Comparison of ENCODE assay signal across 10 mouse cellular contexts in genomic region chr2:167376160-167376564, GRCm38 (mm10). TPM values are rescaled to one million over a fixed set of nuclear protein-coding genes. Genes with fewer than 3 reads are reported as not detected.
DNase-seq lines count a peak whose midpoint lies in the region; ATAC-seq and TF ChIP-seq lines count a peak whose summit lies in the region.
"Had no signal": no experiment of that assay in that cellular context is flagged by ENCODE, and none has a peak within 500 bp of the region (broad histone marks: within the 10 kb centered on the region; RNA-seq: fewer than 3 reads in every experiment).

No protein-coding gene starts in this region.

- peak; percentile 15 for DNase-seq in hindbrain, embryonic 11.5 days (ENCODE audit: low spot score)
- DNase-seq in ES-E14 (ENCODE audit: low read depth, low spot score), result no peak
- DNase-seq in gastrocnemius, postnatal 4 days (ENCODE audit: low spot score in 2 of 2), result peak; percentile 28 to 53
- peak; percentile 70 for DNase-seq in lung, postnatal 36 days
- DNase-seq in thymus, postnatal 25 days, result no peak
- no peak for DNase-seq in urinary bladder, adult 2 months (ENCODE audit: low spot score)
- DNase-seq: liver, embryonic 13.5 days had no signal

- 83% methylated on average over 8 of the region's 8 CpGs for WGBS in hindbrain, embryonic 11.5 days
- 74% methylated on average over 8 of the region's 8 CpGs for WGBS in hindbrain, embryonic 16.5 days
- WGBS in forebrain, embryonic 13.5 days, result 85% methylated on average over 8 of the region's 8 CpGs

- H3K9ac ChIP-seq in hindbrain, embryonic 11.5 days (ENCODE audit: low read depth, low read length), result no peak overlapping the region
- no peak overlapping the region for H3K9ac ChIP-seq in hindbrain, embryonic 16.5 days (ENCODE audit: low read depth, low read length)
- peak overlapping the region; percentile 72 for H3K9ac ChIP-seq in ES-E14 (ENCODE audit: insufficient read depth, low read depth, low read length, poor library complexity, severe bottlenecking)
- H3K9ac ChIP-seq in forebrain, embryonic 13.5 days, result no peak overlapping the region
- H3K9ac ChIP-seq: liver, embryonic 13.5 days had no signal

- no peaks in the 10 kb centered on the region for H3K4me1 ChIP-seq in hindbrain, embryonic 11.5 days (replicated peaks; ENCODE audit: control insufficient read depth, insufficient read depth, low read length)
- H3K4me1 ChIP-seq in hindbrain, embryonic 16.5 days (ENCODE audit: control insufficient read depth, insufficient read depth, low read depth, low read length), result peaks cover 5% of the 10 kb centered on the region; the same call in 1 of the 2 replicates
- peaks cover 11 to 13% of the 10 kb centered on the region in 2 experiments for H3K4me1 ChIP-seq in ES-E14 (ENCODE audit: control insufficient read depth in 2 of 2, insufficient read depth in 2 of 2, low read length in 2 of 2, poor library complexity in 1 of 2)
- 0 out of 2 replicates have a peak, but pooled peaks cover 6% of the 10 kb centered on the region for H3K4me1 ChIP-seq in forebrain, embryonic 13.5 days

- no peaks in the 10 kb centered on the region for H3K36me3 ChIP-seq in hindbrain, embryonic 11.5 days (ENCODE audit: control insufficient read depth, insufficient read depth, low read length)
- H3K36me3 ChIP-seq in hindbrain, embryonic 16.5 days (ENCODE audit: control insufficient read depth, insufficient read depth, low read length), result no peaks in the 10 kb centered on the region
- H3K36me3 ChIP-seq in ES-E14 (ENCODE audit: control insufficient read depth, insufficient read depth, low read length, poor library complexity, severe bottlenecking), result no peaks in the 10 kb centered on the region
- no peaks in the 10 kb centered on the region for H3K36me3 ChIP-seq in forebrain, embryonic 13.5 days (ENCODE audit: poor library complexity, severe bottlenecking)
- H3K36me3 ChIP-seq: liver, embryonic 13.5 days had no signal

- H3K4me2 ChIP-seq in hindbrain, embryonic 11.5 days (replicated peaks; ENCODE audit: low read depth, low read length), result no peak overlapping the region
- no peak overlapping the region for H3K4me2 ChIP-seq in hindbrain, embryonic 16.5 days (ENCODE audit: low read length)
- H3K4me2 ChIP-seq in forebrain, embryonic 13.5 days, result no peak overlapping the region
- H3K4me2 ChIP-seq: liver, embryonic 13.5 days had no signal

- H3K27me3 ChIP-seq in hindbrain, embryonic 11.5 days (ENCODE audit: control insufficient read depth, insufficient read depth, low read length), result no peaks in the 10 kb centered on the region
- H3K27me3 ChIP-seq in hindbrain, embryonic 16.5 days (replicated peaks; ENCODE audit: control insufficient read depth, insufficient read depth, low read length), result no peaks in the 10 kb centered on the region
- H3K27me3 ChIP-seq in forebrain, embryonic 13.5 days, result no peaks in the 10 kb centered on the region
- H3K27me3 ChIP-seq: Patski had no signal

- H3K27ac ChIP-seq in hindbrain, embryonic 11.5 days (ENCODE audit: low read depth, low read length), result no peak overlapping the region
- no peak overlapping the region for H3K27ac ChIP-seq in hindbrain, embryonic 16.5 days (ENCODE audit: low read depth, low read length)
- H3K27ac ChIP-seq in ES-E14 (ENCODE audit: insufficient read depth, low read depth, low read length, poor library complexity, severe bottlenecking), result no peak overlapping the region; the same call in 1 of the 2 replicates
- no peak overlapping the region for H3K27ac ChIP-seq in forebrain, embryonic 13.5 days
- H3K27ac ChIP-seq: liver, embryonic 13.5 days had no signal

- ATAC-seq in hindbrain, embryonic 11.5 days (ENCODE audit: low FRiP score), result no peak
- no peak for ATAC-seq in hindbrain, embryonic 16.5 days
- no peak for ATAC-seq in forebrain, embryonic 13.5 days
- ATAC-seq: Patski had no signal

- no peaks in the 10 kb centered on the region for H3K9me3 ChIP-seq in hindbrain, embryonic 11.5 days (ENCODE audit: control insufficient read depth, low read length)
- no peaks in the 10 kb centered on the region for H3K9me3 ChIP-seq in hindbrain, embryonic 16.5 days (ENCODE audit: control insufficient read depth, low read length)
- H3K9me3 ChIP-seq in ES-E14 (ENCODE audit: control insufficient read depth, insufficient read depth, low read depth, low read length), result no peaks in the 10 kb centered on the region
- no peaks in the 10 kb centered on the region for H3K9me3 ChIP-seq in forebrain, embryonic 13.5 days (replicated peaks)
- H3K9me3 ChIP-seq: liver, embryonic 13.5 days had no signal

- in situ Hi-C loops in ES-E14 (cut with MboI; ENCODE audit: low sequenced_read_pairs in 2 of 2, unreplicated experiment in 2 of 2), result no loop called here

- H3K4me3 ChIP-seq in hindbrain, embryonic 11.5 days (ENCODE audit: low read depth, low read length), result no peak overlapping the region
- H3K4me3 ChIP-seq in hindbrain, embryonic 16.5 days (ENCODE audit: low read length), result no peak overlapping the region
- H3K4me3 ChIP-seq in ES-E14 (ENCODE audit: insufficient read depth in 1 of 2, low read depth in 1 of 2, low read length in 2 of 2, poor library complexity in 1 of 2, severe bottlenecking in 1 of 2), result peak overlapping the region; percentile 43 to 47
- H3K4me3 ChIP-seq in forebrain, embryonic 13.5 days, result no peak overlapping the region
- H3K4me3 ChIP-seq: liver, embryonic 13.5 days had no signal

TF ChIP-seq in ES-E14, 5 proteins besides CTCF, POLR2A, EP300 and RAD21:
- TF ChIP-seq MAFK (IDR thresholded peaks at IDR 0.05; ENCODE audit: insufficient read depth, low read depth, low read length) (no peak), HCFC1 (IDR thresholded peaks at IDR 0.05; ENCODE audit: borderline replicate concordance, insufficient read depth, low read length) (no peak; the same call in 1 of the 2 replicates), ZNF384 (IDR thresholded peaks at IDR 0.05; ENCODE audit: low read depth, low read length) (no peak), ZC3H11A (IDR thresholded peaks at IDR 0.05; ENCODE audit: borderline replicate concordance, low read depth, low read length) (no peak), CHD2 (IDR thresholded peaks at IDR 0.05; ENCODE audit: low read depth, low read length) (no peak)

RNA-seq across cellular contexts. Expression of gene B4galt5, which starts 27.2 kb away (rescaled TPM):
- polyA plus RNA-seq in hindbrain, embryonic 11.5 days (2014; fragmentation: Nextera tagmentation; extraction: Ambion mirVana), result 15.3 and 19.2 TPM in 2 replicates
- 19.7 and 22.6 TPM in 2 replicates for polyA plus RNA-seq in hindbrain, embryonic 16.5 days (2015; fragmentation: Nextera tagmentation; extraction: Ambion mirVana)
- 40.5 and 61.7 TPM in 2 replicates for total RNA-seq in ES-E14 (2012; rRNA removed)
- 10 to 100 TPM; 40.0 to 41.0 TPM for total RNA-seq in gastrocnemius, postnatal 4 days (2021)
- 9.1 and 9.2 TPM in 2 replicates for polyA plus RNA-seq in forebrain, embryonic 13.5 days (2015; fragmentation: Nextera tagmentation; extraction: Ambion mirVana)
- 12.6 and 28.4 TPM in 2 replicates for polyA plus RNA-seq in urinary bladder, adult 2 months (2012; rRNA removed)

RNA-seq across cellular contexts. Expression of gene Slc9a8, which starts 45.4 kb away (rescaled TPM):
- polyA plus RNA-seq in hindbrain, embryonic 11.5 days (2014; fragmentation: Nextera tagmentation; extraction: Ambion mirVana), result 15.7 and 21.8 TPM in 2 replicates
- 18.7 and 19.9 TPM in 2 replicates for polyA plus RNA-seq in hindbrain, embryonic 16.5 days (2015; fragmentation: Nextera tagmentation; extraction: Ambion mirVana)
- total RNA-seq in ES-E14 (2012; rRNA removed), result 38.6 and 54.4 TPM in 2 replicates
- total RNA-seq in gastrocnemius, postnatal 4 days (2021), result 10 to 100 TPM; 28.4 to 32.3 TPM
- 19.5 and 21.1 TPM in 2 replicates for polyA plus RNA-seq in forebrain, embryonic 13.5 days (2015; fragmentation: Nextera tagmentation; extraction: Ambion mirVana)
- polyA plus RNA-seq in urinary bladder, adult 2 months (2012; rRNA removed), result 35.8 and 40.0 TPM in 2 replicates

Comparison
In these comparisons a context has a peak if more than half of its experiments do, and no peak if none do; other contexts are left out.
1. DNase-seq: peak in hindbrain, embryonic 11.5 days (single experiment), gastrocnemius, postnatal 4 days (2 of 2) and lung, postnatal 36 days (single experiment); none in ES-E14 (single experiment), thymus, postnatal 25 days (single experiment) and urinary bladder, adult 2 months (single experiment).
2. H3K4me3 ChIP-seq: peak in ES-E14 (2 of 2); none in hindbrain, embryonic 11.5 days (single experiment), hindbrain, embryonic 16.5 days (single experiment) and forebrain, embryonic 13.5 days (single experiment).